Mouse (Mus musculus) midbrain, embryonic 12.5 days (tissue): ENCODE results near the gene Phb2. TPM values are rescaled to one million over a fixed set of nuclear protein-coding genes. Genes with fewer than 3 reads are reported as not detected.

Experiments used
- ATAC-seq: fragments of 200-750 bp; cut with Nextera tagmentation; 2 replicates; pipeline ENCODE4 v1.8.0; 2017; ENCODE audit warnings: low read depth, moderate TSS enrichment, moderate library complexity; ENCODE audit not compliant: low FRiP score
- H3K27ac ChIP-seq: fragments of 300-500 bp; sonication (generic); replicated peaks from 2 replicates; pipeline ENCODE4 v1.5.1; 2016; ENCODE audit warnings: mild to moderate bottlenecking
- H3K27me3 ChIP-seq: fragments of 300-500 bp; sonication (generic); 2 replicates; pipeline ENCODE4 v1.6.1; 2016; ENCODE audit warnings: mild to moderate bottlenecking
- H3K36me3 ChIP-seq: fragments of 300-500 bp; sonication (generic); 2 replicates; pipeline ENCODE4 v1.6.1; 2016
- H3K4me1 ChIP-seq: fragments of 300-500 bp; sonication (generic); 2 replicates; pipeline ENCODE4 v1.6.1; 2016
- H3K4me2 ChIP-seq: fragments of 300-500 bp; sonication (generic); replicated peaks from 2 replicates; pipeline ENCODE4 v1.6.1; 2016; ENCODE audit warnings: mild to moderate bottlenecking, moderate library complexity
- H3K4me3 ChIP-seq: fragments of 300-500 bp; sonication (generic); 2 replicates; pipeline ENCODE4 v1.5.1; 2016; ENCODE audit warnings: mild to moderate bottlenecking
- H3K9ac ChIP-seq: fragments of 300-500 bp; sonication (generic); replicated peaks from 2 replicates; pipeline ENCODE4 v1.6.1; 2016; ENCODE audit warnings: mild to moderate bottlenecking, moderate library complexity
- H3K9me3 ChIP-seq: fragments of 300-500 bp; sonication (generic); 2 replicates; pipeline ENCODE4 v1.6.1; 2016; ENCODE audit warnings: mild to moderate bottlenecking
- WGBS: fragments of 180-500 bp; shearing (Covaris S2); methylation state at CpG from one replicate; pipeline ENCODE4 v1.1.7; 2016; 5-methylcytosine and 5-hydroxymethylcytosine counted together
- polyA plus RNA-seq: library from polyadenylated mRNA; unstranded; fragments of >200 nt; fragmentation: Nextera tagmentation; extraction: Ambion mirVana; gene quantifications from 2 replicates; pipeline ENCODE4 v1.2.1, GENCODE M21; 2016

The Phb2 gene
- polyA plus RNA-seq, 1 experiment from 2014 or later, result 315 TPM

GRCm38 (mm10) chr6:124696441-124697150, 15.5 kb upstream of the Phb2 start:
- H3K36me3 ChIP-seq, result peaks cover 28% of the 10 kb centered on the region
- no peak overlapping the region for H3K4me2 ChIP-seq
- no peaks in the 10 kb centered on the region for H3K27me3 ChIP-seq
- ATAC-seq, result no peak
- no peak overlapping the region for H3K4me3 ChIP-seq
- no peak overlapping the region for H3K9ac ChIP-seq
- no peak overlapping the region for H3K27ac ChIP-seq
- H3K9me3 ChIP-seq, result no peaks in the 10 kb centered on the region
- H3K4me1 ChIP-seq, result no peaks in the 10 kb centered on the region
- 91% methylated on average over 7 of the region's 7 CpGs for WGBS

GRCm38 (mm10) chr6:124698751-124699150, 13.4 kb upstream of the Phb2 start:
- ATAC-seq, result no peak
- WGBS, result 93% methylated on average over 6 of the region's 6 CpGs
- H3K4me3 ChIP-seq, result no peak overlapping the region
- H3K36me3 ChIP-seq, result peaks cover 49% of the 10 kb centered on the region
- no peaks in the 10 kb centered on the region for H3K27me3 ChIP-seq
- no peak overlapping the region for H3K9ac ChIP-seq
- no peaks in the 10 kb centered on the region for H3K4me1 ChIP-seq
- no peak overlapping the region for H3K4me2 ChIP-seq
- no peaks in the 10 kb centered on the region for H3K9me3 ChIP-seq
- H3K27ac ChIP-seq, result no peak overlapping the region

- Histone ChIP-seq H3K9me3 (no peaks in the 10 kb centered on the region), H3K27me3 (no peaks in the 10 kb centered on the region), H3K27ac (no peak overlapping the region), H3K4me2 (no peak overlapping the region), H3K4me3 (no peak overlapping the region), H3K36me3 (peaks cover 54% of the 10 kb centered on the region), H3K9ac (no peak overlapping the region), H3K4me1 (no peaks in the 10 kb centered on the region)
- 87% methylated on average over 4 of the region's 4 CpGs for WGBS
- no peak for ATAC-seq
Observed at GRCm38 (mm10) chr6:124699366-124699765, 12.8 kb upstream of the Phb2 start.

- no peak for ATAC-seq
- Histone ChIP-seq H3K4me1 (no peaks in the 10 kb centered on the region), H3K27me3 (no peaks in the 10 kb centered on the region), H3K9ac (no peak overlapping the region), H3K4me3 (no peak overlapping the region), H3K4me2 (no peak overlapping the region), H3K9me3 (no peaks in the 10 kb centered on the region), H3K36me3 (peaks cover 61% of the 10 kb centered on the region), H3K27ac (no peak overlapping the region)
- 86% methylated on average over 11 of the region's 11 CpGs for WGBS
Observed at GRCm38 (mm10) chr6:124699962-124700610, 12.1 kb upstream of the Phb2 start.

- no peaks in the 10 kb centered on the region for H3K27me3 ChIP-seq
- H3K4me1 ChIP-seq, result no peaks in the 10 kb centered on the region
- no peak overlapping the region for H3K27ac ChIP-seq
- H3K36me3 ChIP-seq, result peaks cover 74% of the 10 kb centered on the region
- H3K9me3 ChIP-seq, result no peaks in the 10 kb centered on the region
- 78% methylated on average over 8 of the region's 8 CpGs for WGBS
- H3K4me2 ChIP-seq, result no peak overlapping the region
- ATAC-seq, result no peak
- no peak overlapping the region for H3K9ac ChIP-seq
- H3K4me3 ChIP-seq, result no peak overlapping the region
Observed at GRCm38 (mm10) chr6:124701338-124701737, 10.8 kb upstream of the Phb2 start.

GRCm38 (mm10) chr6:124702102-124702783, 9.9 kb upstream of the Phb2 start:
- H3K4me1 ChIP-seq, result no peaks in the 10 kb centered on the region
- peak; percentile 16; the same call in 1 of the 2 replicates for ATAC-seq
- H3K27ac ChIP-seq, result no peak overlapping the region
- H3K9me3 ChIP-seq, result no peaks in the 10 kb centered on the region
- no peak overlapping the region for H3K4me2 ChIP-seq
- peaks cover 82% of the 10 kb centered on the region for H3K36me3 ChIP-seq
- no peaks in the 10 kb centered on the region for H3K27me3 ChIP-seq
- H3K9ac ChIP-seq, result no peak overlapping the region
- WGBS, result 92% methylated on average over 17 of the region's 17 CpGs
- H3K4me3 ChIP-seq, result no peak overlapping the region

GRCm38 (mm10) chr6:124702784-124703103, 9.4 kb upstream of the Phb2 start:
- no peak overlapping the region for H3K27ac ChIP-seq
- WGBS, result 55% methylated on average over 3 of the region's 3 CpGs
- no peaks in the 10 kb centered on the region for H3K9me3 ChIP-seq
- H3K4me2 ChIP-seq, result no peak overlapping the region
- ATAC-seq, result peak; percentile 55
- peaks cover 87% of the 10 kb centered on the region for H3K36me3 ChIP-seq
- H3K4me1 ChIP-seq, result no peaks in the 10 kb centered on the region
- H3K9ac ChIP-seq, result no peak overlapping the region
- H3K4me3 ChIP-seq, result no peak overlapping the region
- no peaks in the 10 kb centered on the region for H3K27me3 ChIP-seq

- ATAC-seq, result no peak
- Histone ChIP-seq H3K27me3 (no peaks in the 10 kb centered on the region), H3K4me1 (no peaks in the 10 kb centered on the region), H3K9me3 (no peaks in the 10 kb centered on the region), H3K27ac (no peak overlapping the region), H3K9ac (no peak overlapping the region), H3K4me3 (no peak overlapping the region), H3K36me3 (peaks cover 93% of the 10 kb centered on the region), H3K4me2 (no peak overlapping the region)
- 74% methylated on average over 7 of the region's 7 CpGs for WGBS
Observed at GRCm38 (mm10) chr6:124703789-124704188, 8.3 kb upstream of the Phb2 start.

GRCm38 (mm10) chr6:124704417-124704816, 7.7 kb upstream of the Phb2 start:
- Histone ChIP-seq H3K4me3 (no peak overlapping the region), H3K4me1 (peaks cover 3% of the 10 kb centered on the region; the same call in 1 of the 2 replicates), H3K9ac (no peak overlapping the region), H3K27ac (no peak overlapping the region), H3K9me3 (no peaks in the 10 kb centered on the region), H3K4me2 (no peak overlapping the region), H3K36me3 (peaks cover 89% of the 10 kb centered on the region), H3K27me3 (no peaks in the 10 kb centered on the region)
- ATAC-seq, result no peak
- WGBS, result 93% methylated on average over 2 of the region's 2 CpGs

- Histone ChIP-seq H3K4me2 (no peak overlapping the region), H3K4me1 (peaks cover 12% of the 10 kb centered on the region), H3K36me3 (peaks cover 72% of the 10 kb centered on the region), H3K9ac (no peak overlapping the region), H3K27ac (no peak overlapping the region), H3K9me3 (no peaks in the 10 kb centered on the region), H3K27me3 (no peaks in the 10 kb centered on the region), H3K4me3 (no peak overlapping the region)
- WGBS, result 91% methylated on average over 5 of the region's 5 CpGs
- no peak for ATAC-seq
Observed at GRCm38 (mm10) chr6:124706061-124706627, 6.0 kb upstream of the Phb2 start.

GRCm38 (mm10) chr6:124708289-124708889, 3.7 kb upstream of the Phb2 start:
- Histone ChIP-seq H3K27ac (no peak overlapping the region), H3K36me3 (peaks cover 49% of the 10 kb centered on the region)
- WGBS, result 94% methylated on average over 10 of the region's 10 CpGs

GRCm38 (mm10) chr6:124712918-124713317, 782 bp downstream of the Phb2 start:
- Histone ChIP-seq H3K9ac (peak overlapping the region; percentile 94), H3K27ac (peak overlapping the region; percentile 80; the same call in 1 of the 2 replicates), H3K4me3 (peak overlapping the region; percentile 96), H3K9me3 (no peaks in the 10 kb centered on the region), H3K4me1 (peaks cover 32% of the 10 kb centered on the region), H3K4me2 (peak overlapping the region; percentile 97), H3K27me3 (no peaks in the 10 kb centered on the region), H3K36me3 (peaks cover 47% of the 10 kb centered on the region)
- ATAC-seq, result no peak
- 17% methylated on average over 11 of the region's 11 CpGs for WGBS

More at GRCm38 (mm10) chr6:124708289-124708889, 3.7 kb upstream of the Phb2 start:
- Histone ChIP-seq H3K4me1 (peaks cover 24% of the 10 kb centered on the region), H3K27me3 (no peaks in the 10 kb centered on the region), H3K9me3 (no peaks in the 10 kb centered on the region), H3K4me2 (no peak overlapping the region), H3K9ac (no peak overlapping the region), H3K4me3 (no peak overlapping the region)
- no peak for ATAC-seq
